Mouse (Mus musculus) small intestine, adult 2 months (tissue): ENCODE data around the gene Orc5. TPM values are rescaled to one million over a fixed set of nuclear protein-coding genes. Genes with fewer than 3 reads are reported as not detected.

Source experiments
- H3K27ac ChIP-seq: fragments of 200-500 bp; 2 replicates; pipeline ENCODE4 v1.5.1; 2012; ENCODE audit warnings: low read depth, low read length, control low read depth, inconsistent platforms; ENCODE audit not compliant: insufficient read depth
- H3K27me3 ChIP-seq: fragments of 200-500 bp; 2 replicates; pipeline ENCODE4 v1.6.1; 2012; ENCODE audit warnings: mild to moderate bottlenecking, moderate library complexity, low read length, inconsistent platforms; ENCODE audit not compliant: control insufficient read depth, insufficient read depth
- H3K36me3 ChIP-seq: fragments of 200-500 bp; 2 replicates; pipeline ENCODE4 v1.6.1; 2012; ENCODE audit warnings: mild to moderate bottlenecking, low read length, control low read depth, inconsistent platforms; ENCODE audit not compliant: control insufficient read depth, insufficient read depth
- H3K4me1 ChIP-seq: fragments of 200-500 bp; 2 replicates; pipeline ENCODE4 v1.6.1; 2012; ENCODE audit warnings: low read length, inconsistent platforms, mixed read lengths; ENCODE audit not compliant: control insufficient read depth, insufficient read depth, insufficient read length
- H3K4me3 ChIP-seq: fragments of 200-500 bp; 2 replicates; pipeline ENCODE4 v1.5.1; 2012; ENCODE audit warnings: low read depth, mild to moderate bottlenecking, control low read depth, inconsistent platforms, low read length, moderate library complexity
- CTCF ChIP-seq: fragments of 200-500 bp; IDR thresholded peaks from 2 replicates; pipeline ENCODE4 v1.5.1; 2012; ENCODE audit warnings: low read depth, mild to moderate bottlenecking, control low read depth, inconsistent platforms, low read length, moderate library complexity, mixed read lengths; ENCODE audit not compliant: insufficient replicate concordance, insufficient read length; ENCODE audit errors: extremely low read depth
- POLR2A ChIP-seq: fragments of 200-500 bp; IDR thresholded peaks from 2 replicates; pipeline ENCODE4 v1.6.1; 2012; ENCODE audit warnings: low read depth, mild to moderate bottlenecking, control low read depth, inconsistent platforms, low read length, moderate library complexity
- WGBS: fragments of 180-500 bp; shearing (Covaris S2); methylation state at CpG from one replicate; pipeline ENCODE4 v1.1.7; 2018; 5-methylcytosine and 5-hydroxymethylcytosine counted together
- polyA plus RNA-seq: library from polyadenylated mRNA; depleted of rRNA; stranded (reverse); fragments of >200 nt; gene quantifications from 2 replicates; pipeline ENCODE4 v1.2.3, GENCODE M21; 2012

The Orc5 gene
- polyA plus RNA-seq, 1 experiment: 1.2 TPM

DNA sequence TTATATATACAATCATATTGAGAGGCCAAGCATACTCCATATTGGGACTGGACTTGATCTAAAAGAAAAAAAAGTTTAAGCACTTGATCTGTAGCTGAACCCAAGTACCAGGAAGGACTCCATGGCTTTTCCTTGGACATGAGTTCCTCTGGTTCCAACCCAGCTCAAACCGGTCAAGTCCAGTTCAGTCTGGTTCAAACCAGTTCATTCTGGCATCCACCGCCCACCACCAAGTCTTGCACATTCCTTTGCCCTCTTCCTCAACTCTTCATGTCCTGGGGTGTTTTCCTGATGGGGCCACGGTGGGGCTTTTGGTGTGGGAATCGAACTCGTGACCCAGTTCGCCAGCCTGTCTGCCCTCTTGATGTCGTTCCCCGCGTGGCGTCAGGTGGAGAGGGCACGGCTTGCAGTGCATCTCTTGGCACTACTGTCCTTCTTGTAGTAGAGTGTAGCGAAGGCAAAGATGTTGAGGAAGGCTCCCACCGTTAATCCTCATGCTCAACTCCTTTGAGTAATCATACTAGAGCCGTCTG is 2.1 kb upstream of the Orc5 start:
- Histone ChIP-seq H3K27ac (no peak overlapping the region), H3K27me3 (no peaks in the 10 kb centered on the region), H3K36me3 (0 out of 2 replicates have a peak, but pooled peaks cover 1% of the 10 kb centered on the region), H3K4me3 (no peak overlapping the region), H3K4me1 (peaks cover 2% of the 10 kb centered on the region; the same call in 1 of the 2 replicates)
- TF ChIP-seq POLR2A (no peak), CTCF (no peak)
- WGBS: 97% methylated on average over 14 of the region's 14 CpGs

DNA sequence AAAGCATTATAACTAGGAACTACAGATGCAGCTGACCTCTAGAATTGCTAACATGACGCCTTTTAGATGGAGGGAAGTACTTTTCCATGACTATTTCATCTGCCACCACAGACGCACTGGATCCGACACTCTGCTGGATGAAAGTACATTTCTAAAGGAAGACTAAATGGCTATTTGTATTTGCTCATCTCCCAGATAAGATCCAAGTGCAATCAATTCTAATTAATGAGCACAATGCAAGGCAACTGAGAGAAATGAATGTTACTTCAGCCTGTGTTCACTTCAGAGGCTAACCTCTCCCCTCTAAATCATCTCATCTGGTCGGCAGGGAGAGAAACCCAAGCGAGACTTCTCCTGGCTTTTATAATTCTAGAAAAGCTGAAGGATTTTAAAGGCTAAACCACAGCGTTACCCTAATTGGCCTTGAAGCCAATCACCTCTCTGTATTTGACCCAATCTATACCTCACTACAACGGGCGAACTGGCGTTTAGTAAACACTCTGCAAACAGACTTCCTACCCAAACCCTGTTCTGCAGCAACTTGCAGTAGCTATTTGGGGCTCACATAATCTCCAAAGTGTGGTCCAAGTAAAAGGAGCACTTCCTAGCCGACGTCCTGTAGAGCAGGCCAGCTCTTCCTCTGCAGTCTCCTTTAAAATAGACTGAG is 730 bp downstream of the Orc5 start:
- Histone ChIP-seq H3K4me1 (peaks cover 2% of the 10 kb centered on the region; the same call in 1 of the 2 replicates), H3K27ac (peak overlapping the region; percentile 77), H3K36me3 (peaks cover 17% of the 10 kb centered on the region), H3K27me3 (no peaks in the 10 kb centered on the region), H3K4me3 (peak overlapping the region; percentile 97)
- WGBS: 2% methylated on average over 11 of the region's 11 CpGs
- no peak for TF ChIP-seq CTCF
- no peak for TF ChIP-seq POLR2A

GRCm38 (mm10) chr5:22548556-22549161 is 1.6 kb downstream of the Orc5 start:
- 21% methylated on average over 6 of the region's 6 CpGs for WGBS
- Histone ChIP-seq H3K36me3 (peaks cover 21% of the 10 kb centered on the region), H3K27ac (no peak overlapping the region), H3K27me3 (no peaks in the 10 kb centered on the region), H3K4me3 (no peak overlapping the region), H3K4me1 (peaks cover 2% of the 10 kb centered on the region; the same call in 1 of the 2 replicates)
- no peak for TF ChIP-seq CTCF
- no peak for TF ChIP-seq POLR2A

GRCm38 (mm10) chr5:22546536-22546935 is 3.7 kb downstream of the Orc5 start:
- H3K27ac ChIP-seq: no peak overlapping the region
- TF ChIP-seq POLR2A (no peak), CTCF (no peak)
- peaks cover 2% of the 10 kb centered on the region; the same call in 1 of the 2 replicates for H3K4me1 ChIP-seq
- H3K27me3 ChIP-seq: no peaks in the 10 kb centered on the region
- WGBS: 91% methylated on average over 5 of the region's 5 CpGs
- peaks cover 28% of the 10 kb centered on the region for H3K36me3 ChIP-seq
- no peak overlapping the region for H3K4me3 ChIP-seq

- Histone ChIP-seq H3K4me1 (peaks cover 2% of the 10 kb centered on the region; the same call in 1 of the 2 replicates), H3K27ac (no peak overlapping the region), H3K36me3 (peaks cover 34% of the 10 kb centered on the region), H3K4me3 (no peak overlapping the region), H3K27me3 (no peaks in the 10 kb centered on the region)
- TF ChIP-seq POLR2A (no peak), CTCF (no peak)
These were observed 4.9 kb downstream of the Orc5 start for GRCm38 (mm10) chr5:22545305-22545704.

- TF ChIP-seq POLR2A (no peak), CTCF (no peak)
- no peaks in the 10 kb centered on the region for H3K4me1 ChIP-seq
- 98% methylated on average over 2 of the region's 2 CpGs for WGBS
- H3K36me3 ChIP-seq: peaks cover 40% of the 10 kb centered on the region
- no peak overlapping the region for H3K27ac ChIP-seq
- no peak overlapping the region for H3K4me3 ChIP-seq
- no peaks in the 10 kb centered on the region for H3K27me3 ChIP-seq
These were observed 7.6 kb downstream of the Orc5 start for GRCm38 (mm10) chr5:22542676-22543075.

- Histone ChIP-seq H3K27ac (no peak overlapping the region), H3K27me3 (no peaks in the 10 kb centered on the region), H3K36me3 (peaks cover 31% of the 10 kb centered on the region), H3K4me3 (no peak overlapping the region), H3K4me1 (no peaks in the 10 kb centered on the region)
- TF ChIP-seq CTCF: no peak
- TF ChIP-seq POLR2A: no peak
- WGBS: 90% methylated on average over 7 of the region's 7 CpGs
These were observed 11.1 kb downstream of the Orc5 start for GRCm38 (mm10) chr5:22538996-22539600.
